Mouse (Mus musculus): ENCODE results near the gene Gad1. TPM values are rescaled to one million over a fixed set of nuclear protein-coding genes. Genes with fewer than 3 reads are reported as not detected.

Gad1 gene
- under 1 TPM; 0.49 to 0.88 TPM for total RNA-seq (2021)
- long read RNA-seq, experiment 1, result 0 reads
- long read RNA-seq, experiment 2, result 0 reads

DNA sequence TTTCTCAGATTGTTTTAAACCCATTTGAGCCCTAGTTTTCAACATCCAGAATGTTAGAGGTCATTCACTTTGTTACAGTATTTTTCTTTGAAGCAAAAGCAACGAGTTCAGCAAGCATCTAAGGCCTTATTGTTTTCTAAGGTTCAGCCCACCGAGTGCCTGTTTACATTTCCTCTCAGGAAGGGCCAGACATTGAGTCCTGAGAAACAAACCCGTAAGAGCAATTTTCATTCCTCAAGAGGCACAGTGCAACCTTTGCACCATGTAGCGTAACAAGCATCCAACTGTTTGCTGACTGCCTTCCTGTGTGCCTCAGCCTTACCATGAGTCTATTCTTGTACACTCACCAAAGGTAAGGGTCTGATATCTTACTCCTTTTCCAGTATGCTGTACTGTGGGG lies at the start of gene Gad1:
Gene Gad1 (plus strand): TSS at position 301 of the 400 bp plus-strand sequence.
- DNase-seq, result no peak

DNA sequence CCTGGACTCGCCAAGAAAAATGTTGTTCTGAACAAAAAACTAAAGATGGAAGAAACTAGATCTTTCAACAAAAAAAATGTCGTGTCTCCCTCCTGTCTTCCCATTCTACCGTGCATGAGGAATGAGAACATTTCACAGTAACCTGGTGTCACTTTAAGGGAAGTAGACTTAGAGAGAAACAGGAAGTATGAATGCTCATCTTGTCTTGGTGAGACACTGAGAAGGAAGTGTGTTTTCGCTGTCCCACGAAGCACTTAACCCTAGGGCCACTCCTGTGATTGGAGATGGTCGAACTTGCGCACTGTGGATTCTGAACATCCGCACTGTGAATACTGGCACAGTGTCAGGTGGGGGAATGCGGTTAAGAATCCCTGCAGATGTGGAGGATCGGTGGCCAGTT lies 49.4 kb upstream of the Gad1 start:
- DNase-seq, result no peak

DNA sequence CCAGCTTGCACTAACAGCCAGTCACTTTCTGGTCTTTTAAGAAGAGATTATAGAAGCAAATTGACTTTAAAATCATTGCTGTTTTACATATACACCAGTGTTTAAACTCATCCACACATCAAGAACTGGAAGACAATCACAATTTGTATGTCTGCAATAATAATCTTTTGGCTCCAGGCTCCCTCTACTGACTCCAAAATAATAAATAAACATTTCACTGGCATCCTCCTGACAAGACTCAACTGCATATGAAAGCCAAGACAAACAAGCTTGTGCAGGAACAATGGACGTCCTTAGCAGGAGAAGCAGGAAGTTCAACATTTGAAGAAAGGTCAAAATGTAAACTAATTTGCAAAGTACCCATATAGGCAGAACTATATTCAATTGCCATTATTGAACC lies 47.6 kb upstream of the Gad1 start:
- DNase-seq, result no peak

DNA sequence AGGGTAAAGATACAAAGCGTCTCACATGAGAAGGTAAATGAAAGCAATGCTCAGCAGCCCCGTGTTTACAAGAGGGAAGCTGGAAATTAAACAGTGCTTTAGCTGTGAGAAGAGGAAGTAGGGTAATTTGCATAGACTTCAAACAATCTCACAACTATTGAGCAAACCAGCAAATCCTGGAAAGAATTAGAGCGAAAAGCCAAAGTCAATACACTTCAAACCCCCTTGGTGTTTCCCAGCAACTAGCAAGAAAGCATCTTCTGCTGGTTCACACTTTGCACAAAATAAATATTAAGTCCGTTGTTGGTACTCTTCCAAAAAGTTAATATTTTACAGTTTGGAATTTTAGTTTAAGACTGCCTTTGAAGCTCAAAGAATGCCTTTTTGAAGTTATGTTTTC lies 47.0 kb upstream of the Gad1 start:
- DNase-seq, result no peak

DNA sequence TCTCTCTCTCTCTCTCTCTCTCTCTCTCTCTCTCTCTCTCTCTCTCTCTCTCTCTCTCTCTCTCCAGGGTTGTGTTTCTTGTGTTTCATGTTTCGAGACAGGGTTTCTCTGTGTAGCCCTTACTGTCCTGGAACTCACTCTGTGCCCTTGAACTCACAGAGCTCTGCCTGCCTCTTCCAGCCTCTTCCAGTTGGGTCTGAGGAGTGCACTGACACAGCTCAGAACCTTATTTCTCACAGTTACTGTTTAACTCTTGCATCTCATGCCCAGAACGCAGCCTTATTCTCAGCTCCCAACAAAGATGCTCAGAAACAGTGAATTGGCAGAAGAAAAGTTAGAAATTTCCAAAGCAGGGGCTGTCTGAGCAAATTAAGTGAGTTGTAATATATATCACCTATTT lies 46.5 kb upstream of the Gad1 start:
- no peak for DNase-seq

DNA sequence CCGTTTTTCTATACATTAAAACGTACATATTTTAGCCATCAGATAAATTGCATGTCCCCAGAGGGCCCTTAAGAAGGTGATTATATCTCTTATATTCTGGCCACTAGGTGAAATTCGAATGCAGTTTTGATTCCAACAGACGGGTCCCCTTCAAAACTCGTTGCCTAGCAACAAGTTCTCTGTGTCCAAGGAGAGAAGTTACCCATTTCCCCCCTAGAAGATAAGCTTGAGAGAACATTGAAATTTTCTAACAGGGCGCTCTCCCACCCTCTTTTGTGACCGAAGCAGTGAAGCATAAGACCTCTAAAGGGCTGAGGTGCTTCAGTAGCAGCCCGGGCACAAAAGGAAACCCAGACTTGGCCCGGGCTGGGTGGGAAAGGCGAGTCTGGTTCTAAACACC lies 44.4 kb upstream of the Gad1 start, which contains the start of gene Erich2:
Gene Erich2 (plus strand): TSS at position 324 of the 400 bp plus-strand sequence.
- DNase-seq, result no peak

DNA sequence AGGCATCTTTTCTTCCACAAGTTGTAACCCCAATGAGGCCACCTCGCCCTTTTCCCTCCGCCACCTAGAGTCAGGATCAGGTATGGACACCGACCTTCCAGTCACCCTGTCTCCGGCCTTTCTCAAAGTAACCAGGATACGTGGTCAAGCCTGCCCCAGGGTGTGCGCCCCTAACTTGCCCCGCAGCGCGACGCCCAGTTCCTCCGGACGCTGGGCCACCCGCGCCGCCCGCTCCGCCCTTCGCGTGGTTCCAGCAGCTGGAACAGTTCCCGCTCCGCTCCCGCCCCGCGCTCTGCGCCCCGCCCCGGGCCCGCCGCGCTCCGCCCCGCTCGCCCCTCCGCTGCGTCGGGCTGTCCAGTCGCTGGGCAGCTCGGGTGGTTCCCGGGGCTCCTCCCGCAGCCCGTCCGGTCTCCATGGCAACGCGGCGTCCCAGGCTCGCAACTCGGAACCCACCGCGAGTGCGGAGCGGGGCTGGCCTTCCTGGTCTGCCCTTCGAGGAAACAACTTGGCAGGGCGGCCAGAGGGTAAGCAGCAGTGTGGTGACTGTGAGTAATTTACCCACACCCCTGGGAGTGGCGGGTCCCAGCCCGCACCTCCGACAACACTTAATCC lies 43.7 kb upstream of the Gad1 start:
- peak; percentile 71 for DNase-seq

DNA sequence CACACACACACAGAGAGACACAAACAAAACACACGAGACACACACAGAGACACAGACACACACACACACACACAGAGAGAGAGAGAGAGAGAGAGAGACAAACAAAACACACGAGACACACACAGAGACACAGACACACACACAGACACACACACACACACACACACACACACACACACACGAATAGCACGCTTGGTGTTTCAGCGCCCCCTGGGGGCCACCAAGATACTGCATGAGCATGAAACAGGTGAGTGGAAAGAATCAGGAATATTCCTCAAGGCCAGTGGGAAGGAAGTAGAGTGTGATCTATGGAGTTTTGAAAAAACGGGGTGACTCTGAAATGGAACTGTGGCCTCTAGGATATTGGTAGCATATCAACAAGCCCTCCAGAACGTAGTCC lies 14.6 kb upstream of the Gad1 start:
- peak; percentile 54 for DNase-seq

DNA sequence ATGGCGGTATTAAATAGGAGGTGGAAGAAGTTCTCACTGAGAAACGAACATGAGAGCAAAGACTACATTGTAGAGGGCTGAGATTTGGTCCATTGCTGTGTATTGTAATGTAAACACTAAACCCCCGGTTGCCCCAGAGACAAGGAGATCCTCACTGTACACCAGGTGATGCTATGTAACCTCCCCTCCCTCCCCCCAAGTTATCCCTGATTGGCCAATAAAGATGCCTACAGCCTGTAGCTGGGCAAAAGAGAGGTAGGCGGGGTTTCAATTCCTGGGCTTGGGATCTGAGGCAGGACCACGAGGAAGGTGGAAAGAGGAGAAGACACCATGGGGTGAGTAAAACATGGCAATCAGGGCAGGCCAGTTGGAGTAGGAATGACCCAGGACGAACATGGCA lies 2.2 kb upstream of the Gad1 start:
- no peak for DNase-seq

DNA sequence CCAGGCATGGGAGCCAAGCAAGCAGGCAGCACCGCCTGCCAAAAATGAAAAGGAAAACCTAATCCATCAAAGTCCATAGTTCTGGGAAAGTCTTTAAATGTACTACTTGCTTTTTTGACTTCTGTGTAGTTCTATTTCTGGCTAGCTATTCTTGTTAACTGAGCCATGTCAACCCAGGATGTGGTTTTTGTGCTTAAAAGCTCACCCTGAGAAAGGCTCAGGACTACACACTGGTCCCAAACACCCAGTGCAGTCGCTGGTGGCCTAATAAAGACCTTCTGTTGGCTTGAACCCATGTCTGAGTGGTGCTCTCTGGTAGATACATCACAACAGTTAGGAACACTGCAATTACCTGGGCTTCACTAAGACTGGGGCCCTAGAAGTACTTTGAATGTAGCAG lies 1.4 kb upstream of the Gad1 start:
- DNase-seq, result no peak

DNA sequence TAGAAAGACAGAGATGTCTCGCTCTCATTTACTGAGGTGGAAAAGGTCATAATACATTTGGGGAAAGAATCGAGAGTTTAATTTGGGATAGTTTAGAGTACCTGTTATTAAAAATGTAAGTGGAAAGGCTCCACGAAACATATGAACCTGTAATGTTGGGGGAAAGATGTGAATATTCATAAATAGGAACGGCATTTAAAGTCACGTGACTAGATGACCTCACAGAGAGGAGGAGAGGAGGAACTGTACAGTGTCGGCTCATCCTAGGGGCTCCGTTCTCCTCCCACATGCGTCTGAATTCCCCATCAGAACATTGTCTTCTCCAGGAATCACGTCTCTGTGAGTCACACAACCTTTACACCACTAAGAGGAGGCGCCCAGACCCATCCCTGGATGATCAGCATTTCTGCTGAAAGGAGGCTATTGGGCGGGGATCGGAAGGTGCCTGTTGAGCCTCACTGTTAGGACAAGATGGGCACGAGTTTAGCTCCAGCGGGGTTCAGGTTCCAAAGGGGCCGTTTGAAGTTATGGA lies 739 bp upstream of the Gad1 start:
- no peak for DNase-seq

DNA sequence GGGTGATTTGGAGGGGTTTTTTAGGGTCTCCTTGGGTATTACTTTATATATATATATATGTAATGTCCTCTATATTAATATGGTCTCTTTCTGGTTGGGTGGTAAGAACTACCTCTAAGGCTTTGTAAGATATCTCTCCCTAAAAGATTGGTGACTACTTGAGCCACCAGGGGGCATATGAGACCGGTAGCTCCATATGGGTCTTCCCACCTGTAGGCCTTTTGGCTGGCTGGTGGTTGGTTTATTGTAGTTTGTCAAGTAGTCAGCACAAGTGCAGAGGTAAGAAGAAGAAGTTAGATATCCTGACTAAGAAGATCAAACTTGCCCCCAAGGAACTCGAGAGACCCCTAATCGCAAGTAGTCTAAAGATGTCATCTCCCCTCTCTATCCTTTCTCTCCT lies 954 bp downstream of the Gad1 start:
- DNase-seq, result no peak

DNA sequence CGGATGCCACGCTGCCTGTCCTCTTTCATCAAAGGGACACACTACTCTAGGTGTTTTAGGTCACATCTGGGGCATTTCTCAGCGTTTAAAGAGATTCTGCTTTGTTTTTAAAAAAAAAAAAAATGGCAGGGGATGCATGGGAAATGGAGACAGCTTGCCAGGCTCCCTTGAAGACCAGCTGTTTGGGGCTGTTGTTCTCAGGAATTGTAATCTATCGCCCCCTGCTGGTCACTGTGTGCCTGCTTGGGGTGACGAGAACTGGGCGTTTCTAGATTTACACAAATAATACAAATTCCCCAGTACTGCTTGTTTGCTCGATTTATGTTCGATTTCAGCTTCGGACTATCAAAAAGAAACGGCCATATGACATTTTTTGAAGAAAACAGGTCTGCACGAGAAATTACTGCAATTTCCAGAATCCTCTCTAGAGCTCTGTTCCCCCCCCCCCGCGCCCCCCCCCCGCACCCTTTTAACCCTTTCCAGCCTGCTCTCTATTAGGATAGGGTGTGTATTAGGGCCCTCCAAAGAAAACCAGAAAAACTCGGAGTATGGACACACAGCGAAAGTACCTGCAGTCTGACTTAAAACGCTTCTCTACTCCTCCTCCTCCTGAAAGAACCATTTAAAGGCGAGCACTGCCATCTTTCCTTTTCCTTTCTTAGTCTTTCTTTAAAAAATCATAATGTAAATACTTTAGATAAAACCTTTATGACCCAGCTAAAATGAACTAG lies 5.4 kb downstream of the Gad1 start:
- DNase-seq, result peak; percentile 70

DNA sequence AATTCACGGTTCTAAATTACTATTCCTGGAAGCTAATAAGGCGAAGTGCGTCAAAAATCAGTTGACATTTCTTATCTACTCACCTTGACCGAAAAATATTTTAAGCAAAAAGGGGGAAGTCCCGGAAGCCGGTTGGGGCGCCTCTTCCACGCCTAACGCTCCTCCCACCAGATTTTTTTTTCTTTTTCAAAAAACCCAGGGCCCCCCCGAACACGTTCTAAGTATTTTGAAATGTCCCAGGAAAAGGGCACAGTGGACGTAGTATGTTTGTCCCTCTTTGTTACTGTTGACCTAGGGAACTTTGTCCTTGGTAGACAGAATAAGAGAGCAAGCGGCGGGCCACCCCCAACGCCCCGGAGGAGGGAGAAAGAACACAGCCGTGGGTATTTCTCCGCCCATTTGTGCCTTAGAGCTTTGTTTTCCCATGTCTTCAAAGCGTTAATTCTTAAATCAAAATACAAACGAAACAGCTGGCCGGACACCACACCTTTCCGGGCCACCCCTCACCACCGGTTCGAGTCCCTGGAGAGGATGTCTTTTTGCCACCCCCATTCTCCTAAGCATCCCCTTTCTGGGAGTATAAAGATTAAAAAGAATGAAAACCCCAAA lies 6.1 kb downstream of the Gad1 start:
- DNase-seq, result no peak

DNA sequence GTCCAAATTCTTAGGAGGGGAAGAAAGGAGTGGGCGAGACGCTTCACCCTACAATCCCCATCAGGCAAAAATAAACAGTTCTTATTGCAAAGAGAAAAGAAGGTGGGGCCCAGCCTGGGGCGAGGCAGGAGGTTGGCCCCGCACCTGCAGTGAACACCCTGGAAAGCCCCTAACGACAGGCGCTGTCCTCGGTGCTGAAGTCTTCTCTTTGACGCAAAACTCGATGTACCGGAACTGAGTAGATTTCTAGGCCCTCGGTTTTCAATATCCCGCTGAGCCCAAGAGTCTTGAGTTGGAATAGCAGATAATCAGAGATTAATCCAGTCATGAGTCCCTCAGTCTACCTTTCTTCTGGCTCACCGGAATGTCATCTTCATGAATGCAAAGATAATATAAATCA lies 6.6 kb downstream of the Gad1 start:
- peak; percentile 63 for DNase-seq

DNA sequence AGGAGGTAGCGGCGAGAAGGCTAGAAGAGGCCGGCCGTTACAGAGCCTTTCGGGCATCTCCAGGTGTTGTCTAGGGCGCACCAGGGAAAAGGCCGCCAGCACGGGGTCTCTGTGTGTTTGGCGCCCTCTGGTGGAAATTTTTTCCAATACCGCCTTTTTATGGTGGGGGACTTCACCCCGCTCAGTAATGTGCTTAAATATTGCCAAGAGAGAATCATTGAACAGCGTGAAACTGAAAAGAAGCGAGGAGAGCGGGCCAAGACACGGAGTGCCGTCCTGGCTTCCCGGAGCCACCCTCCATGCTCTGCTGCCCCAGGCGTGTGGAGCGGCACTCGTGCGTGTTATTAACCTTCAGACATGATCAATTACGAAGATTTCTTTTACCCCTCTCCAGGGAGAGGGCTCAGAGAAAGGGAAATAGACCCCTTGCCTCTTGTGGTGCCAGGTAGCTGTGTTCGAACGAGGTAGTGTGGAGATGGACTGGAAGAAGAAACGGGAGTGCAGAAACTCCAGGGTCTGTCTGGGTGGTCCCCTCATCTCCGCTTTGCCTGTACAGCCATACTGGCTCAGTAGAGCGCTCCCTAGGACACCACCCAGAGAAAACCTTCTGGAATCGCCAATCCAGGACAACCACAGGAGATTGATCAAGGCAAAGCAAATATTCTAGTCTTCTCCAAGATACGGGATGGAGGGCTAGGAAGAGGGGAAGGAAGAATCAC lies 8.4 kb downstream of the Gad1 start:
- peak; percentile 36 for DNase-seq

DNA sequence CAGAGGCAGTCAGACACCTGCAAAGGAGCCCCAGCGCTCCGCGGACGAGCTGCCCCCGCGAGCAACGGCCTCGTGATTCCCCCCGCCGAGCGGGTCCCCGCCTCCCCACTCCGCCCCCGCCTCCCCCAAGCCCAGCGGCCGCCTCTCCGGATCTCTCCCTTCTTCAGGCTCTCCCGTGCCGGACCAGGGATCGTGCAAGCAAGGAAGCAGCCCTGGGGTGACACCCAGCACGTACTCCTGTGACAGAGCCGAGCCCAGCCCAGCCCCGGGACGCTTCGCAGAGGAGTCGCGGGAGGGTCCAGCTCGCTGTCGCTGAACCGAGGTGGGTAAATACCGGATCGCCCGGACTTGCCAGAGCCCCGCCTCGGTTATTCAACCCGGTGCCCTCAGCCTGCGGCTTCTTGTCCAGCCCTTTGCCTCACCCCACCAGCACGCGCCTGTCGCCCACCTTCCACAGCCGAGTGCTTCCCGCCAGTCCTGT lies 9.2 kb downstream of the Gad1 start:
- DNase-seq, result no peak

DNA sequence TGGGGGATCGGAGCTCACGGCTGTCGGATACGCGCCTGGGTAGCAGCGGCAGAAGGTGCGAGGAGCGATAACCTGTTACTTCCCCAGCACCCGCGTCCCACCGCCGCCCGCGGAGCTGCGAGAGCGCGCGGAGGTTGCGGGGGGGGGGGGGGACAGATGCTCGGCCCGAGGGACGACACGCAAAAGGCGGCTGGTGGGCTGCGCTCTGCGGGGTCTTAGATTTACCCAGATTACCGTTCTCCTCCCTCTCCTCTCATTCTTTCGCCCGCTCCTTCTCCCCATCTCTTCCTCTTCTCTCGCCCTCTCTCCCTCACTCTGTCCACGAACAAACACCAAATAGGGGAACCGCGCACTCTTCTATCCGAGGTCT lies 9.7 kb downstream of the Gad1 start:
- no peak for DNase-seq

DNA sequence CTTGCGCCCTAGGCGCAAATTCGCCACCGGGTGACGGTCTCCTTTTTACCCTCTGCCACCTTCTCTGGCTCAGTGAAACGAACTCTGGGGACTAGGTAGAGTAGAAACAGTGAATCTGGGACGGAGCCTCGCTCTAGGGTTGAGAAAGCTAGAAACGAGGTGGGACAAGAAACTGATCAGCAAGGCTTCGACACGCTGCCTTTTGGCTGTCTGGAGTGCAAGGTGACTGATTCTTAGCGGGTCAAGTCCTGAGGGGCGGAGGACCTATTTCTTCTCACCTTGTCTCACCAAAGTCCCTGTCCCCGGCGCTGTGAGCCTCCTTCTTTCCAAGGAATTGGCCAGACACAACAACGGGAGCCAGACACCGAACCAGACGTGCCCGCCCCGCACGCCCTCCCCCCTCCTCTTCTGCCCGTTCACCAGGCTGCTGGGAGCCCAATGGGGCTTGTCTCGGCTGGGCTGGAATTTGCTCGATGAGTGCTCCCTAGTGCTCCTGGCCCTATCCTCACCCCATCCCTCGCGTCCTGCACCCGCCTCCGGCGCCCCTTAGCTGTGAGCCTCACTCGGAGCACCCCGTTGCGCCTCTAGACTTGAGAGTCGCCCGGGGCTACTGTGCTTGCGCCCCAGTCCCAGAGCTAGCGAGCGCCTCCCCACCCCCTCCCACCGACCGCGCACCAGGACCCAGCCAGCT lies 10.3 kb downstream of the Gad1 start:
- no peak for DNase-seq

DNA sequence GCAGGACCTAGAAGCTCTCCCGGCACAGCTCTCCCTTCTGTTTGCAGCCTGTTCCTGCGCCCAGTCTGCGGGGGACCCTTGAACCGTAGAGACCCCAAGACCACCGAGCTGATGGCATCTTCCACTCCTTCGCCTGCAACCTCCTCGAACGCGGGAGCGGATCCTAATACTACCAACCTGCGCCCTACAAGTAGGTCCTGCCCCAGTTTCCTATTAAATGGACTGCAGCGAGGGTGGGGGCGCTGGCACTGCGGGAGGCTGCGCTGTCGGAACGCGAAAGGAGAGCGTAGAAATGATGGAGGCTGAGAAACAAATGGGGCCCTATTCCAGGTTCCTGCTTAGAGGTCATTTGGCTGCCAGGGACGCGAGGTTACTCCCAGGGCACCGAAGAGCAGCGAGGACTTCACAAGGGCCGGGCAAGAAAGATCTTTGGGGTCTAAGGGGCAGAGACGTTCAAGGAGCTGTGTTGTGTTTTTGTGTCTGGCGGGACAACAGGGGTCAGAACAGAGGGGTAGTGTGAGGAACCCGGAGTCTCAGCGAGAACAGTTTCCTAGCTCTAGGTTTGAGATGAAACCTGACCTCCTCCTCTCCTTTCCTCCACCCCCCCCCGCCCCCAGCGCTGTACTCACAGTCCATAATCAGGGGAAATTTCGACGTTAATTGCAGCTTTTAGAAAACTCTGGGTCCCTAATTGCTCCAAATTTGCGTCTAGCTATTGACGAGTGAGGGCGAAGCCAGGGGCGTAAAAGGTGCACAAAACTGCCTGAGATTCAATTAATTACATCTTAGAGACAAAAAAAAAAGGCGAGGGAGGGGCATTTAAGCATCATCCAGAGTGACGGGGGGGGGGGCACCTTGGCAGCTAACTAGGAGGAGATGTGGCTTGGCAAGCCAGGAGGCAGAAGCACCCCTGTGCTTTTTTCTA lies 11.1 kb downstream of the Gad1 start:
- DNase-seq, result no peak

Measured in gastrocnemius, postnatal 10 days (tissue).